Mouse (Mus musculus) C2C12 (cell line): ENCODE measurements around the gene Tnfrsf21. TPM values are rescaled to one million over a fixed set of nuclear protein-coding genes. Genes with fewer than 3 reads are reported as not detected.
A peak's percentile ranks its signal among the peaks of the same experiment; 100 is the strongest.

ENCODE experiments used
- H3K27me3 ChIP-seq: one replicate; pipeline ENCODE4 v1.6.1; 2011; ENCODE audit not compliant: control insufficient read depth, insufficient read depth, insufficient read length
- H3K36me3 ChIP-seq: one replicate; pipeline ENCODE4 v1.6.1; 2011; ENCODE audit not compliant: control insufficient read depth, insufficient read depth
- H3K4me3 ChIP-seq: one replicate; pipeline ENCODE4 v1.5.1; 2011; ENCODE audit warnings: mild to moderate bottlenecking, control low read depth; ENCODE audit not compliant: poor library complexity, insufficient read depth, severe bottlenecking
- H3K79me2 ChIP-seq: one replicate; pipeline ENCODE4 v1.6.1; 2011; ENCODE audit not compliant: control insufficient read depth, insufficient read depth
- H3K79me3 ChIP-seq: one replicate; pipeline ENCODE4 v1.6.1; 2011; ENCODE audit warnings: low read depth, control low read depth
- H3ac ChIP-seq: one replicate; pipeline ENCODE3; 2011; ENCODE audit warnings: low read depth; ENCODE audit not compliant: control insufficient read depth, insufficient read length
- CEBPB ChIP-seq: IDR thresholded peaks from one replicate; pipeline ENCODE4 v1.6.1; 2011; ENCODE audit warnings: low read depth, mild to moderate bottlenecking, control low read depth, moderate library complexity
- CTCF ChIP-seq: IDR thresholded peaks from one replicate; pipeline ENCODE4 v1.5.1; 2011; ENCODE audit not compliant: control insufficient read depth, insufficient read depth, insufficient read length
- FOSL1 ChIP-seq: IDR thresholded peaks from one replicate; pipeline ENCODE4 v1.8.0; 2011; ENCODE audit warnings: mild to moderate bottlenecking, low read length; ENCODE audit not compliant: poor library complexity, insufficient read depth, severe bottlenecking
- MAX ChIP-seq: IDR thresholded peaks from one replicate; pipeline ENCODE4 v1.6.1; 2011; ENCODE audit warnings: mild to moderate bottlenecking, control low read depth
- MYOD1 ChIP-seq: IDR thresholded peaks from one replicate; pipeline ENCODE4 v1.6.1; 2011; ENCODE audit warnings: low read depth; ENCODE audit not compliant: control insufficient read depth, insufficient read length
- MYOG ChIP-seq: IDR thresholded peaks from one replicate; pipeline ENCODE4 v1.6.1; 2011; ENCODE audit not compliant: control insufficient read depth, insufficient read length; ENCODE audit errors: extremely low read depth
- USF1 ChIP-seq: IDR thresholded peaks from one replicate; pipeline ENCODE4 v1.6.1; 2011; ENCODE audit warnings: low read depth, mild to moderate bottlenecking, control low read depth, moderate library complexity
- long read RNA-seq, 2 experiments: library from polyadenylated mRNA; unstranded; transcript quantifications; one replicate each; pipeline ENCODE4 v2.0.0; 2019 to 2020
- polyA plus RNA-seq: library from polyadenylated mRNA; unstranded; fragments of >200 nt; fragmentation: generic; extraction: Trizol; gene quantifications from one replicate; pipeline ENCODE4 v1.2.1, GENCODE M21; 2012; ENCODE audit warnings: missing spikeins

The Tnfrsf21 gene
- 4.6 TPM for polyA plus RNA-seq
- long read RNA-seq, experiment 1, partial matches to known transcripts: 1 of 1 reads
- long read RNA-seq, experiment 1, other reads (novel, unspliced or antisense): 0 of 1 reads
- long read RNA-seq, experiment 2, transcript Tnfrsf21-201 (6 exons, 3,627 nt): major isoform, 56 of 66 reads
- long read RNA-seq, experiment 2, partial matches to known transcripts: 6 of 66 reads
- long read RNA-seq, experiment 2, other reads (novel, unspliced or antisense): 4 of 66 reads

DNA sequence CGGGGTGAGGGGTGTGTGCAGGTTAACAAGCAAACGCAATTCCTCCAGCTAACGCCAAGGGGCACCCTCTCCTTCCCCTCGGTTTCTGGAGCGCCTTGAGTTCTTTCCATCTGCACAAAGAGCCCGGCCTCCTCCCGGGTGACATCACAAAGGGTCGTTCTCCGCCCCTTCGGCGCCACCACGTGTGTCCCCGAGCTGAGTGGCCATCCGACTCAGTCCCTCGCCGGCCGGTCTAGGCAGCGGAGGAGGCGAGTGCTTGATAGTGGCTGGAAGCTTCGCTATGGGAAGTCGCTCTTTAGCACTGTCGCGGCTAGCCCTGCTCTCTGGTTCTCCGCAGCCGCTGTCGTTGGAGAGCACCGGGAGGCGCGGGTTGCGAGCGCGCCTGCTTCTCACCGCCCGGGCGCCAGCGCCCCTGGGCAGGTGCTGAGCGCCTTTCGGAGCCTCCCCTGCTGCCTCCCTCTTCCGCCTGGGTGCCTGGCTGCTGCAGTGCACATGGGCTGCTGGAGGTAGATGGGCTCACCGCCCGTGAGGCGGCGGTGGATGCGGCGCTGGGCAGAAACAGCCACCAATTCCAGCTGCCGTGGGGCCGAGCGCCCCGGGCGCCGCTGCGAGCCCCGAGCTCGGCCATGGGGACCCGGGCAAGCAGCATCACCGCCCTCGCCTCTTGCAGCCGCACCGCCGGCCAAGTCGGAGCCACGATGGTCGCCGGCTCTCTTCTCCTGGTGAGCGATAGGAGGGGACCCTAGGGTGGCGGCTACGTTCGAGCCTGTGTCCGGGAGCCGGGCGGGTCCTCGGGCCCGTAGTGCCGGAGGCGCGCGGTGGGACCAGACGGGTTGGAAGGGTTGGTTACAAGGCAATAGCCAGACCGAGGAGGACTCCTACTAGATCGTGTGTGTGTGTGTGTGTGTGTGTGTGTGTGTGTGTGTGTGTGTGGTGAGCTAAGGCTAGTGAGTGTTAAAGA, at the start of gene Tnfrsf21:
Tnfrsf21 (plus strand) TSS at position 185 of the 961 bp plus-strand sequence.
- Histone ChIP-seq H3K36me3 (no peaks in the 10 kb centered on the region), H3K4me3 (peak within 1 kb of the TSS; percentile 48), H3K79me3 (no peaks in the 10 kb centered on the region), H3ac (peak within 1 kb of the TSS; percentile 95), H3K27me3 (peaks cover 3% of the 10 kb centered on the region), H3K79me2 (no peaks in the 10 kb centered on the region)
- TF ChIP-seq CEBPB (no peak), MAX (peak; percentile 86), CTCF (peak; percentile 68), USF1 (peak; percentile 57)

GRCm38 (mm10) chr17:42968174-42968573, 48.2 kb upstream of the Tnfrsf21 start:
- TF ChIP-seq MYOG: no peak
- TF ChIP-seq FOSL1: no peak
- TF ChIP-seq MYOD1: no peak
- TF ChIP-seq MAX: no peak
- TF ChIP-seq CEBPB: no peak
- no peak for TF ChIP-seq CTCF
- Histone ChIP-seq H3K79me2 (no peaks in the 10 kb centered on the region), H3K27me3 (no peaks in the 10 kb centered on the region), H3ac (no peak overlapping the region), H3K79me3 (no peaks in the 10 kb centered on the region), H3K36me3 (no peaks in the 10 kb centered on the region), H3K4me3 (no peak overlapping the region)

GRCm38 (mm10) chr17:42975312-42975996, 40.9 kb upstream of the Tnfrsf21 start:
- no peak for TF ChIP-seq USF1
- TF ChIP-seq FOSL1: no peak
- TF ChIP-seq CTCF: no peak
- TF ChIP-seq MYOG: no peak
- TF ChIP-seq CEBPB: no peak
- TF ChIP-seq MAX: no peak
- TF ChIP-seq MYOD1: no peak
- Histone ChIP-seq H3ac (no peak overlapping the region), H3K4me3 (no peak overlapping the region), H3K79me3 (no peaks in the 10 kb centered on the region), H3K36me3 (no peaks in the 10 kb centered on the region), H3K79me2 (no peaks in the 10 kb centered on the region), H3K27me3 (no peaks in the 10 kb centered on the region)

- TF ChIP-seq MYOG (no peak), CTCF (no peak), USF1 (no peak), MAX (no peak), CEBPB (no peak), MYOD1 (no peak), FOSL1 (no peak)
- Histone ChIP-seq H3K4me3 (no peak overlapping the region), H3K79me2 (no peaks in the 10 kb centered on the region)
Measured at GRCm38 (mm10) chr17:42977766-42978165, 38.6 kb upstream of the Tnfrsf21 start.

GRCm38 (mm10) chr17:42978345-42978744, 38.0 kb upstream of the Tnfrsf21 start:
- TF ChIP-seq MYOG: no peak
- TF ChIP-seq USF1: no peak
- TF ChIP-seq CEBPB: no peak
- TF ChIP-seq MAX: no peak
- TF ChIP-seq MYOD1: no peak
- Histone ChIP-seq H3K79me2 (no peaks in the 10 kb centered on the region), H3K4me3 (no peak overlapping the region), H3K27me3 (no peaks in the 10 kb centered on the region), H3K36me3 (no peaks in the 10 kb centered on the region), H3K79me3 (no peaks in the 10 kb centered on the region), H3ac (no peak overlapping the region)

More at GRCm38 (mm10) chr17:42977766-42978165, 38.6 kb upstream of the Tnfrsf21 start:
- H3K27me3 ChIP-seq: no peaks in the 10 kb centered on the region
- no peaks in the 10 kb centered on the region for H3K36me3 ChIP-seq
- H3ac ChIP-seq: no peak overlapping the region
- H3K79me3 ChIP-seq: no peaks in the 10 kb centered on the region

GRCm38 (mm10) chr17:42981806-42982205, 34.5 kb upstream of the Tnfrsf21 start:
- Histone ChIP-seq H3K27me3 (no peaks in the 10 kb centered on the region), H3K36me3 (no peaks in the 10 kb centered on the region), H3ac (no peak overlapping the region), H3K4me3 (no peak overlapping the region), H3K79me3 (no peaks in the 10 kb centered on the region), H3K79me2 (no peaks in the 10 kb centered on the region)
- TF ChIP-seq CEBPB (no peak), CTCF (no peak), MYOG (no peak), MYOD1 (no peak), FOSL1 (no peak), USF1 (no peak), MAX (no peak)
